Mouse (Mus musculus) heart, embryonic 12.5 days (tissue): ENCODE data around the gene Fcrl5. TPM values are rescaled to one million over a fixed set of nuclear protein-coding genes. Genes with fewer than 3 reads are reported as not detected.

Source experiments
- polyA plus RNA-seq: library from polyadenylated mRNA; unstranded; fragments of >200 nt; fragmentation: Nextera tagmentation; extraction: Ambion mirVana; gene quantifications from 2 replicates; pipeline ENCODE4 v1.2.1, GENCODE M21; 2016

The Fcrl5 gene
- polyA plus RNA-seq, 1 experiment from 2014 or later, result not detected

Other genes with a start within 250 kb of the Fcrl5 start
- gene Fcrls, start 172.0 kb upstream of the Fcrl5 start, polyA plus RNA-seq, result 4.3 and 4.5 TPM in 2 replicates
- gene Cd5l, start 77.9 kb upstream of the Fcrl5 start, polyA plus RNA-seq, result 0.10 and 0.18 TPM in 2 replicates
- gene Fcrl1, start 59.4 kb upstream of the Fcrl5 start, polyA plus RNA-seq, result 0.27 TPM in 1 of 2 replicates, not detected in the other
- gene Etv3, start 89.6 kb downstream of the Fcrl5 start, polyA plus RNA-seq, result 13.9 and 14.0 TPM in 2 replicates
- 14.2 and 15.1 TPM in 2 replicates for gene Arhgef11, start 181.8 kb downstream of the Fcrl5 start, polyA plus RNA-seq